ENCODE assay signal across 25 mouse cellular contexts in genomic region chr13:120231798-120232197, GRCm38 (mm10). TPM values are rescaled to one million over a fixed set of nuclear protein-coding genes. Genes with fewer than 3 reads are reported as not detected.
ATAC-seq lines count a peak whose summit lies in the region.
"Not testable (repeated sequence)": the region's sequence is repeated elsewhere in the genome, so short reads cannot be mapped to it uniquely, and the experiment has no call there.
"Had no signal": no experiment of that assay in that cellular context is flagged by ENCODE, and none has a peak within 500 bp of the region (broad histone marks: within the 10 kb centered on the region; RNA-seq: fewer than 3 reads in every experiment).

No protein-coding gene starts in this region.

- not testable (repeated sequence) for H3K4me1 ChIP-seq in forebrain, embryonic 16.5 days (replicated peaks; ENCODE audit: control insufficient read depth, insufficient read depth, low read length); kidney, embryonic 15.5 days; stomach, embryonic 16.5 days (ENCODE audit: control insufficient read depth, insufficient read depth, low read length)

- not testable (repeated sequence) for H3K9ac ChIP-seq in forebrain, embryonic 16.5 days (replicated peaks; ENCODE audit: low read depth, low read length); kidney, embryonic 15.5 days; stomach, embryonic 16.5 days (ENCODE audit: low read length)

- 96% methylated on average over 16 of the region's 17 CpGs for WGBS in forebrain, embryonic 16.5 days
- 95% methylated on average over 17 of the region's 17 CpGs for WGBS in kidney, embryonic 15.5 days
- 95% methylated on average over 17 of the region's 17 CpGs for WGBS in stomach, embryonic 16.5 days

- H3K4me3 ChIP-seq in forebrain, embryonic 16.5 days (replicated peaks; ENCODE audit: low read length); kidney, embryonic 15.5 days (replicated peaks); stomach, embryonic 16.5 days (replicated peaks; ENCODE audit: low read length): not testable (repeated sequence)

- not testable (repeated sequence) for H3K4me2 ChIP-seq in forebrain, embryonic 16.5 days (ENCODE audit: low read length); kidney, embryonic 15.5 days; stomach, embryonic 16.5 days (ENCODE audit: low read depth, low read length)

- H3K36me3 ChIP-seq in forebrain, embryonic 16.5 days (ENCODE audit: control insufficient read depth, insufficient read depth); kidney, embryonic 15.5 days; stomach, embryonic 16.5 days (ENCODE audit: control insufficient read depth, insufficient read depth, low read length): not testable (repeated sequence)

- ATAC-seq in common myeloid progenitor, adult 5-6 weeks (replicated peaks; ENCODE audit: low read depth, poor library complexity, severe bottlenecking), result peak; percentile 88
- ATAC-seq in forebrain, embryonic 16.5 days, result peak; percentile 43
- peak; percentile 48 to 69 for ATAC-seq in hematopoietic stem cell, adult 5-6 weeks (replicated peaks in 1 of 2; ENCODE audit: insufficient read depth in 1 of 2, low FRiP score in 2 of 2, low TSS enrichment in 1 of 2, low read depth in 1 of 2, poor library complexity in 2 of 2, severe bottlenecking in 2 of 2)
- ATAC-seq in kidney, embryonic 15.5 days (replicated peaks; ENCODE audit: low FRiP score), result peak; percentile 25; the same call in 1 of the 2 replicates
- ATAC-seq in megakaryocyte-erythroid progenitor cell, adult 5-6 weeks (replicated peaks; ENCODE audit: low FRiP score, low TSS enrichment, poor library complexity, severe bottlenecking), result peak; percentile 79
- 0 out of 2 replicates have a peak, but pooled peaks have one; percentile 43 for ATAC-seq in monocyte, adult 5-6 weeks (replicated peaks; ENCODE audit: insufficient number of reproducible peaks, low FRiP score, low TSS enrichment, poor library complexity, severe bottlenecking)
- peak; percentile 47; the same call in 1 of the 2 replicates for ATAC-seq in stomach, embryonic 16.5 days (ENCODE audit: insufficient read depth, low FRiP score)

- not testable (repeated sequence) for H3K9me3 ChIP-seq in forebrain, embryonic 16.5 days (ENCODE audit: control insufficient read depth, low read length); kidney, embryonic 15.5 days (replicated peaks); stomach, embryonic 16.5 days (replicated peaks; ENCODE audit: control insufficient read depth, low read length)

- H3K27ac ChIP-seq in forebrain, embryonic 16.5 days (ENCODE audit: low read length); kidney, embryonic 15.5 days; stomach, embryonic 16.5 days (ENCODE audit: low read length): not testable (repeated sequence)

- H3K27me3 ChIP-seq in forebrain, embryonic 16.5 days (replicated peaks; ENCODE audit: control insufficient read depth, insufficient read depth, low read length); kidney, embryonic 15.5 days; stomach, embryonic 16.5 days (ENCODE audit: control insufficient read depth, insufficient read depth, low read length): not testable (repeated sequence)

RNA-seq across cellular contexts. Expression of gene Gm21731, which starts 7.1 kb away (rescaled TPM):
- total RNA-seq in common myeloid progenitor, adult 5-6 weeks (2017), result not detected in 2 replicates
- not detected in 2 replicates for polyA plus RNA-seq in forebrain, embryonic 16.5 days (2015; fragmentation: Nextera tagmentation; extraction: Ambion mirVana)
- not detected in 2 replicates for total RNA-seq in hematopoietic stem cell, adult 5-6 weeks (2017)
- not detected in 2 replicates for polyA plus RNA-seq in kidney, embryonic 15.5 days (2015; fragmentation: Nextera tagmentation; extraction: Ambion mirVana)
- total RNA-seq in megakaryocyte-erythroid progenitor cell, adult 5-6 weeks (2014; fragmentation: Nextera tagmentation), result not detected in 2 replicates
- total RNA-seq in megakaryocyte-erythroid progenitor cell, adult 5-6 weeks (2017), result not detected in 2 replicates
- not detected in 3 replicates for total RNA-seq in monocyte, adult 5-6 weeks (2017)
- polyA plus RNA-seq in stomach, embryonic 16.5 days (2015; fragmentation: Nextera tagmentation; extraction: Ambion mirVana), result not detected in 2 replicates
- total RNA-seq: adrenal gland, postnatal 10 days; gastrocnemius, adult 2 months; gastrocnemius, postnatal 4 days; layer of hippocampus, postnatal 10 days; left cerebral cortex, adult 2 months; left cerebral cortex, postnatal 36 days; MEL had no signal
- polyA plus RNA-seq: cerebellum, adult 2 months; embryonic facial prominence, embryonic 13.5 days; frontal cortex, adult 2 months; heart, embryonic 10.5 days; heart, postnatal 0 days; hindbrain, embryonic 10.5 days; kidney, adult 2 months; limb, embryonic 14.5 days; liver, embryonic 14.5 days; lung, embryonic 15.5 days; midbrain, embryonic 14.5 days had no signal

RNA-seq across cellular contexts. Expression of gene Gm21762, which starts 16.1 kb away (rescaled TPM):
- not detected in 2 replicates for total RNA-seq in common myeloid progenitor, adult 5-6 weeks (2017)
- polyA plus RNA-seq in forebrain, embryonic 16.5 days (2015; fragmentation: Nextera tagmentation; extraction: Ambion mirVana), result not detected in 2 replicates
- 2.6 TPM in 1 of 2 replicates, not detected in the other for total RNA-seq in hematopoietic stem cell, adult 5-6 weeks (2017)
- polyA plus RNA-seq in kidney, embryonic 15.5 days (2015; fragmentation: Nextera tagmentation; extraction: Ambion mirVana), result not detected in 2 replicates
- not detected in 2 replicates for total RNA-seq in megakaryocyte-erythroid progenitor cell, adult 5-6 weeks (2014; fragmentation: Nextera tagmentation)
- total RNA-seq in megakaryocyte-erythroid progenitor cell, adult 5-6 weeks (2017), result not detected in 2 replicates
- not detected in 3 replicates for total RNA-seq in monocyte, adult 5-6 weeks (2017)
- polyA plus RNA-seq in stomach, embryonic 16.5 days (2015; fragmentation: Nextera tagmentation; extraction: Ambion mirVana), result not detected in 2 replicates
- total RNA-seq: adrenal gland, postnatal 10 days; gastrocnemius, adult 2 months; gastrocnemius, postnatal 4 days; layer of hippocampus, postnatal 10 days; left cerebral cortex, adult 2 months; left cerebral cortex, postnatal 36 days; MEL had no signal
- polyA plus RNA-seq: cerebellum, adult 2 months; embryonic facial prominence, embryonic 13.5 days; frontal cortex, adult 2 months; heart, embryonic 10.5 days; heart, postnatal 0 days; hindbrain, embryonic 10.5 days; limb, embryonic 14.5 days; liver, embryonic 14.5 days; lung, embryonic 15.5 days; midbrain, embryonic 14.5 days had no signal

RNA-seq across cellular contexts. Expression of gene AF067061, which starts 31.1 kb away (rescaled TPM):
- not detected in 2 replicates for total RNA-seq in common myeloid progenitor, adult 5-6 weeks (2017)
- polyA plus RNA-seq in forebrain, embryonic 16.5 days (2015; fragmentation: Nextera tagmentation; extraction: Ambion mirVana), result not detected in 2 replicates
- total RNA-seq in hematopoietic stem cell, adult 5-6 weeks (2017), result not detected in 2 replicates
- not detected in 2 replicates for polyA plus RNA-seq in kidney, embryonic 15.5 days (2015; fragmentation: Nextera tagmentation; extraction: Ambion mirVana)
- total RNA-seq in megakaryocyte-erythroid progenitor cell, adult 5-6 weeks (2014; fragmentation: Nextera tagmentation), result not detected in 2 replicates
- total RNA-seq in megakaryocyte-erythroid progenitor cell, adult 5-6 weeks (2017), result not detected in 2 replicates
- total RNA-seq in monocyte, adult 5-6 weeks (2017), result not detected in 3 replicates
- polyA plus RNA-seq in stomach, embryonic 16.5 days (2015; fragmentation: Nextera tagmentation; extraction: Ambion mirVana), result not detected in 2 replicates
- total RNA-seq: adrenal gland, postnatal 10 days; gastrocnemius, adult 2 months; gastrocnemius, postnatal 4 days; layer of hippocampus, postnatal 10 days; left cerebral cortex, adult 2 months; left cerebral cortex, postnatal 36 days; MEL had no signal
- polyA plus RNA-seq: cerebellum, adult 2 months; embryonic facial prominence, embryonic 13.5 days; frontal cortex, adult 2 months; heart, embryonic 10.5 days; heart, postnatal 0 days; hindbrain, embryonic 10.5 days; kidney, adult 2 months; limb, embryonic 14.5 days; liver, embryonic 14.5 days; lung, embryonic 15.5 days; midbrain, embryonic 14.5 days had no signal

RNA-seq across cellular contexts. Expression of gene Gm21818, which starts 59.6 kb away (rescaled TPM):
- not detected in 2 replicates for total RNA-seq in common myeloid progenitor, adult 5-6 weeks (2017)
- polyA plus RNA-seq in forebrain, embryonic 16.5 days (2015; fragmentation: Nextera tagmentation; extraction: Ambion mirVana), result not detected in 2 replicates
- total RNA-seq in hematopoietic stem cell, adult 5-6 weeks (2017), result not detected in 2 replicates
- not detected in 2 replicates for polyA plus RNA-seq in kidney, embryonic 15.5 days (2015; fragmentation: Nextera tagmentation; extraction: Ambion mirVana)
- total RNA-seq in megakaryocyte-erythroid progenitor cell, adult 5-6 weeks (2014; fragmentation: Nextera tagmentation), result not detected in 2 replicates
- not detected in 2 replicates for total RNA-seq in megakaryocyte-erythroid progenitor cell, adult 5-6 weeks (2017)
- total RNA-seq in monocyte, adult 5-6 weeks (2017), result not detected in 3 replicates
- not detected in 2 replicates for polyA plus RNA-seq in stomach, embryonic 16.5 days (2015; fragmentation: Nextera tagmentation; extraction: Ambion mirVana)
- total RNA-seq: adrenal gland, postnatal 10 days; gastrocnemius, adult 2 months; gastrocnemius, postnatal 4 days; layer of hippocampus, postnatal 10 days; left cerebral cortex, adult 2 months; left cerebral cortex, postnatal 36 days; MEL had no signal
- polyA plus RNA-seq: cerebellum, adult 2 months; embryonic facial prominence, embryonic 13.5 days; frontal cortex, adult 2 months; heart, embryonic 10.5 days; heart, postnatal 0 days; hindbrain, embryonic 10.5 days; kidney, adult 2 months; limb, embryonic 14.5 days; liver, embryonic 14.5 days; lung, embryonic 15.5 days; midbrain, embryonic 14.5 days had no signal

Comparison
In these comparisons a context has a peak if more than half of its experiments do, and no peak if none do; other contexts are left out.
1. ATAC-seq: peak in every context shown above with its lines; median percentile 88 in common myeloid progenitor, adult 5-6 weeks; 79 in megakaryocyte-erythroid progenitor cell, adult 5-6 weeks; 58 in hematopoietic stem cell, adult 5-6 weeks; 47 in stomach, embryonic 16.5 days; 43 in forebrain, embryonic 16.5 days; 43 in monocyte, adult 5-6 weeks; 25 in kidney, embryonic 15.5 days.